Mouse (Mus musculus) C2C12 (cell line): Measurements from ENCODE around the gene Clec16a.

Experiments
- CEBPB ChIP-seq: IDR thresholded peaks from one replicate; pipeline ENCODE4 v1.6.1; 2011; ENCODE audit warnings: low read depth, mild to moderate bottlenecking, control low read depth, moderate library complexity
- CTCF ChIP-seq: IDR thresholded peaks from one replicate; pipeline ENCODE4 v1.5.1; 2011; ENCODE audit not compliant: control insufficient read depth, insufficient read depth, insufficient read length
- MAX ChIP-seq: IDR thresholded peaks from one replicate; pipeline ENCODE4 v1.6.1; 2011; ENCODE audit warnings: mild to moderate bottlenecking, control low read depth
- MYOD1 ChIP-seq: IDR thresholded peaks from one replicate; pipeline ENCODE4 v1.6.1; 2011; ENCODE audit warnings: low read depth; ENCODE audit not compliant: control insufficient read depth, insufficient read length
- MYOG ChIP-seq: IDR thresholded peaks from one replicate; pipeline ENCODE4 v1.6.1; 2011; ENCODE audit not compliant: control insufficient read depth, insufficient read length; ENCODE audit errors: extremely low read depth
- USF1 ChIP-seq: IDR thresholded peaks from one replicate; pipeline ENCODE4 v1.6.1; 2011; ENCODE audit warnings: low read depth, mild to moderate bottlenecking, control low read depth, moderate library complexity

- TF ChIP-seq CEBPB (no peak), CTCF (no peak), MYOD1 (no peak), USF1 (no peak), MYOG (no peak), MAX (no peak)
Observed at GRCm38 (mm10) chr16:10634940-10635339, 89.8 kb downstream of the Clec16a start.
